Mouse (Mus musculus) midbrain, postnatal 0 days (tissue): ENCODE data around the gene Olfr1006. TPM values are rescaled to one million over a fixed set of nuclear protein-coding genes. Genes with fewer than 3 reads are reported as not detected.

ENCODE experiments used
- ATAC-seq: fragments of 200-750 bp; cut with Nextera tagmentation; 2 replicates; pipeline ENCODE4 v1.8.0; 2017; ENCODE audit warnings: moderate number of reproducible peaks, mild to moderate bottlenecking, moderate TSS enrichment, moderate library complexity; ENCODE audit not compliant: low FRiP score
- DNase-seq: peaks from one replicate; pipeline ENCODE4 v3.0.0-alpha.2; 2015; ENCODE audit warnings: low spot score
- H3K27ac ChIP-seq: fragments of 300-500 bp; sonication (generic); 2 replicates; pipeline ENCODE4 v1.5.1; 2014; ENCODE audit warnings: low read depth, mild to moderate bottlenecking, low read length, mixed read lengths
- H3K27me3 ChIP-seq: fragments of 300-500 bp; sonication (generic); 2 replicates; pipeline ENCODE4 v1.6.1; 2014; ENCODE audit warnings: low read length, control low read depth, mixed read lengths; ENCODE audit not compliant: insufficient read depth
- H3K36me3 ChIP-seq: fragments of 300-500 bp; sonication (generic); 2 replicates; pipeline ENCODE4 v1.6.1; 2014; ENCODE audit warnings: low read length, control low read depth, mixed read lengths; ENCODE audit not compliant: insufficient read depth
- H3K4me1 ChIP-seq: fragments of 300-500 bp; sonication (generic); 2 replicates; pipeline ENCODE4 v1.6.1; 2014; ENCODE audit warnings: mild to moderate bottlenecking, control low read depth, antibody characterized with exemption, low read length, mixed read lengths; ENCODE audit not compliant: insufficient read depth
- H3K4me2 ChIP-seq: fragments of 300-500 bp; sonication (generic); 2 replicates; pipeline ENCODE4 v1.6.1; 2014; ENCODE audit warnings: low read depth, mild to moderate bottlenecking, low read length, mixed read lengths; ENCODE audit not compliant: poor library complexity, severe bottlenecking
- H3K4me3 ChIP-seq: fragments of 300-500 bp; sonication (generic); 2 replicates; pipeline ENCODE4 v1.5.1; 2014; ENCODE audit warnings: low read depth, mild to moderate bottlenecking, low read length, moderate library complexity
- H3K9ac ChIP-seq: fragments of 300-500 bp; sonication (generic); replicated peaks from 2 replicates; pipeline ENCODE4 v1.6.1; 2014; ENCODE audit warnings: mild to moderate bottlenecking, low read length, moderate library complexity, mixed read lengths; ENCODE audit not compliant: poor library complexity, severe bottlenecking
- H3K9me3 ChIP-seq: fragments of 300-500 bp; sonication (generic); 2 replicates; pipeline ENCODE4 v1.6.1; 2016; ENCODE audit warnings: low read length, control low read depth
- CTCF ChIP-seq: IDR thresholded peaks from 2 replicates; pipeline ENCODE4 v1.5.1; 2016; ENCODE audit warnings: antibody characterized with exemption, mild to moderate bottlenecking
- WGBS: fragments of 180-500 bp; shearing (Covaris S2); extraction: QIAGEN DNeasy Blood & Tissue Kit; methylation state at CpG from one replicate; pipeline ENCODE4 v1.1.7; 2014; 5-methylcytosine and 5-hydroxymethylcytosine counted together
- polyA plus RNA-seq: library from polyadenylated mRNA; unstranded; fragments of >200 nt; fragmentation: Nextera tagmentation; extraction: Ambion mirVana; gene quantifications from 2 replicates; pipeline ENCODE4 v1.2.1, GENCODE M21; 2015
- total RNA-seq: library from RNA; depleted of rRNA; stranded (reverse); fragments of >200 nt; gene quantifications from 2 replicates; pipeline ENCODE4 v1.2.3, GENCODE M21; 2014; rRNA removed

The Olfr1006 gene
- total and polyA plus RNA-seq, 2 experiments from 2014 or later: not detected

DNA sequence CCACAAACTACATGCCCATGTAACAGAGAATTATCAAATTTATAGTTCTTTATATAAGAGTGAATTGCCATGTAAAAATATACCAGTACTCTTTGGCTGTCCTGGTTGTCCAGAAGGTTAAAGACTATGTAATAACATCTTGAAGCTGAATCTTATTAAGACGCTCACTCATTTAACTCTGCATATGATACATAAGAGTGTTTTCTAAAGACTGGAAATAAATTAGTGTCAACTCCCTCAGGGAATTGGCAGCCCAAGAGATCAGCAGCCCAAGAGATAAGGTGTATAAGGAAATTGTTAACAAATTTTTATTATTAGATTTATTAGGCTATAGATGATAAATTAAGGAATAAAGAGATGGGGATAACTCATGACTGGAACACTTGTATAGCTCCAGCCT lies 28.0 kb downstream of the Olfr1006 start, which contains the start of gene Olfr1002:
Gene Olfr1002, minus strand, starts transcription at position 101 of the 400 bp plus-strand sequence.
- H3K9ac ChIP-seq: no peak within 1 kb of the TSS
- H3K4me2 ChIP-seq: no peak within 1 kb of the TSS
- no peak within 1 kb of the TSS for H3K4me3 ChIP-seq
- H3K36me3 ChIP-seq: no peaks in the 10 kb centered on the region
- H3K4me1 ChIP-seq: no peaks in the 10 kb centered on the region
- no peaks in the 10 kb centered on the region for H3K27me3 ChIP-seq
- ATAC-seq: no peak
- 89% methylated on average over 1 of the region's 1 CpGs for WGBS
- H3K9me3 ChIP-seq: no peaks in the 10 kb centered on the region
- no peak for DNase-seq
- no peak for TF ChIP-seq CTCF
- H3K27ac ChIP-seq: no peak within 1 kb of the TSS

Other genes with a start within 250 kb of the Olfr1006 start
- not detected in 2 replicates for gene Olfr994, start 242.3 kb downstream of the Olfr1006 start, total RNA-seq
- gene Olfr994, start 242.3 kb downstream of the Olfr1006 start, polyA plus RNA-seq: not detected in 2 replicates
- not detected in 2 replicates for gene Olfr995, start 235.1 kb downstream of the Olfr1006 start, total RNA-seq
- not detected in 2 replicates for gene Olfr995, start 235.1 kb downstream of the Olfr1006 start, polyA plus RNA-seq
- gene 4833423E24Rik, start 159.7 kb downstream of the Olfr1006 start, total RNA-seq: 0.05 and 0.24 TPM in 2 replicates
- gene 4833423E24Rik, start 159.7 kb downstream of the Olfr1006 start, polyA plus RNA-seq: 0.41 and 0.56 TPM in 2 replicates
- gene Olfr996, start 99.6 kb downstream of the Olfr1006 start, total RNA-seq: not detected in 2 replicates
- gene Olfr996, start 99.6 kb downstream of the Olfr1006 start, polyA plus RNA-seq: not detected in 2 replicates
- gene Olfr998, start 89.8 kb downstream of the Olfr1006 start, total RNA-seq: not detected in 2 replicates
- not detected in 2 replicates for gene Olfr998, start 89.8 kb downstream of the Olfr1006 start, polyA plus RNA-seq
- gene Olfr1000, start 66.9 kb downstream of the Olfr1006 start, total RNA-seq: not detected in 2 replicates
- gene Olfr1000, start 66.9 kb downstream of the Olfr1006 start, polyA plus RNA-seq: not detected in 2 replicates
- gene Olfr1002, start 28.1 kb downstream of the Olfr1006 start, total RNA-seq: not detected in 2 replicates
- gene Olfr1002, start 28.1 kb downstream of the Olfr1006 start, polyA plus RNA-seq: not detected in 2 replicates
- gene Olfr154, start 14.3 kb downstream of the Olfr1006 start, total RNA-seq: not detected in 2 replicates
- gene Olfr154, start 14.3 kb downstream of the Olfr1006 start, polyA plus RNA-seq: not detected in 2 replicates
- gene Olfr1008, start 10.7 kb upstream of the Olfr1006 start, total RNA-seq: not detected in 2 replicates
- not detected in 2 replicates for gene Olfr1008, start 10.7 kb upstream of the Olfr1006 start, polyA plus RNA-seq
- not detected in 2 replicates for gene Olfr1009, start 36.7 kb upstream of the Olfr1006 start, total RNA-seq
- gene Olfr1009, start 36.7 kb upstream of the Olfr1006 start, polyA plus RNA-seq: not detected in 2 replicates
- not detected in 2 replicates for gene Olfr1012, start 84.0 kb upstream of the Olfr1006 start, total RNA-seq
- gene Olfr1012, start 84.0 kb upstream of the Olfr1006 start, polyA plus RNA-seq: not detected in 2 replicates
- not detected in 2 replicates for gene Olfr1013, start 88.3 kb upstream of the Olfr1006 start, total RNA-seq
- gene Olfr1013, start 88.3 kb upstream of the Olfr1006 start, polyA plus RNA-seq: not detected in 2 replicates
- gene Olfr1014, start 93.9 kb upstream of the Olfr1006 start, total RNA-seq: not detected in 2 replicates
- gene Olfr1014, start 93.9 kb upstream of the Olfr1006 start, polyA plus RNA-seq: not detected in 2 replicates
- gene Olfr1015, start 103.2 kb upstream of the Olfr1006 start, total RNA-seq: not detected in 2 replicates
- gene Olfr1015, start 103.2 kb upstream of the Olfr1006 start, polyA plus RNA-seq: not detected in 2 replicates
- not detected in 2 replicates for gene Olfr1016, start 123.8 kb upstream of the Olfr1006 start, total RNA-seq
- not detected in 2 replicates for gene Olfr1016, start 123.8 kb upstream of the Olfr1006 start, polyA plus RNA-seq
- not detected in 2 replicates for gene Olfr1018, start 139.7 kb upstream of the Olfr1006 start, total RNA-seq
- gene Olfr1018, start 139.7 kb upstream of the Olfr1006 start, polyA plus RNA-seq: not detected in 2 replicates
- 0.93 TPM in 1 of 2 replicates, not detected in the other for gene Olfr1019, start 166.7 kb upstream of the Olfr1006 start, total RNA-seq
- gene Olfr1019, start 166.7 kb upstream of the Olfr1006 start, polyA plus RNA-seq: not detected in 2 replicates
- not detected in 2 replicates for gene Olfr1020, start 168.3 kb upstream of the Olfr1006 start, total RNA-seq
- not detected in 2 replicates for gene Olfr1020, start 168.3 kb upstream of the Olfr1006 start, polyA plus RNA-seq
- not detected in 2 replicates for gene Olfr1022, start 189.8 kb upstream of the Olfr1006 start, total RNA-seq
- gene Olfr1022, start 189.8 kb upstream of the Olfr1006 start, polyA plus RNA-seq: not detected in 2 replicates
- 0.05 TPM in 1 of 2 replicates, not detected in the other for gene Olfr1023, start 206.9 kb upstream of the Olfr1006 start, total RNA-seq
- gene Olfr1023, start 206.9 kb upstream of the Olfr1006 start, polyA plus RNA-seq: not detected in 2 replicates
- gene Olfr1024, start 226.3 kb upstream of the Olfr1006 start, total RNA-seq: not detected in 2 replicates
- gene Olfr1024, start 226.3 kb upstream of the Olfr1006 start, polyA plus RNA-seq: not detected in 2 replicates
- not detected in 2 replicates for gene Olfr1025-ps1, start 236.4 kb upstream of the Olfr1006 start, total RNA-seq
- 0.11 TPM in 1 of 2 replicates, not detected in the other for gene Olfr1025-ps1, start 236.4 kb upstream of the Olfr1006 start, polyA plus RNA-seq
- not detected in 2 replicates for gene Olfr1026, start 242.8 kb upstream of the Olfr1006 start, total RNA-seq
- not detected in 2 replicates for gene Olfr1026, start 242.8 kb upstream of the Olfr1006 start, polyA plus RNA-seq